Mouse (Mus musculus): ENCODE measurements around the gene Cd9.

The Cd9 gene

GRCm38 (mm10) chr6:125473939-125474338 lies 20.7 kb downstream of the Cd9 start:
- DNase-seq (ENCODE audit: low read depth), result no peak

- no peak for DNase-seq (ENCODE audit: low read depth)
Observed at GRCm38 (mm10) chr6:125473321-125473721, 21.3 kb downstream of the Cd9 start.

- DNase-seq (ENCODE audit: low read depth), result no peak
Observed at GRCm38 (mm10) chr6:125471921-125472320, 22.7 kb downstream of the Cd9 start.

GRCm38 (mm10) chr6:125471326-125471725 lies 23.3 kb downstream of the Cd9 start:
- DNase-seq (ENCODE audit: low read depth), result no peak

GRCm38 (mm10) chr6:125470616-125471015 lies 24.0 kb downstream of the Cd9 start:
- DNase-seq (ENCODE audit: low read depth), result no peak

GRCm38 (mm10) chr6:125469222-125469621 lies 25.4 kb downstream of the Cd9 start:
- no peak for DNase-seq (ENCODE audit: low read depth)

GRCm38 (mm10) chr6:125468179-125468960 lies 26.2 kb downstream of the Cd9 start:
- DNase-seq (ENCODE audit: low read depth), result no peak

GRCm38 (mm10) chr6:125467301-125467715 lies 27.3 kb downstream of the Cd9 start:
- DNase-seq (ENCODE audit: low read depth), result peak; percentile 94

- no peak for DNase-seq (ENCODE audit: low read depth)
Observed at GRCm38 (mm10) chr6:125462312-125462711, 32.3 kb downstream of the Cd9 start.

- no peak for DNase-seq (ENCODE audit: low read depth)
Observed at GRCm38 (mm10) chr6:125461788-125462187, 32.8 kb downstream of the Cd9 start.

- DNase-seq (ENCODE audit: low read depth), result no peak
Observed at GRCm38 (mm10) chr6:125461325-125461724, 33.3 kb downstream of the Cd9 start.

- no peak for DNase-seq (ENCODE audit: low read depth)
Observed at GRCm38 (mm10) chr6:125460589-125460988, 34.0 kb downstream of the Cd9 start.

- DNase-seq (ENCODE audit: low read depth), result no peak
Observed at GRCm38 (mm10) chr6:125459903-125460302, 34.7 kb downstream of the Cd9 start.

- DNase-seq (ENCODE audit: low read depth), result peak; percentile 82
Observed at GRCm38 (mm10) chr6:125455806-125456520, 38.6 kb downstream of the Cd9 start.

GRCm38 (mm10) chr6:125454731-125455130 lies 39.9 kb downstream of the Cd9 start:
- no peak for DNase-seq (ENCODE audit: low read depth)

GRCm38 (mm10) chr6:125454299-125454698 lies 40.3 kb downstream of the Cd9 start:
- no peak for DNase-seq (ENCODE audit: low read depth)

- DNase-seq (ENCODE audit: low read depth), result no peak
Observed at GRCm38 (mm10) chr6:125447660-125448059, 46.9 kb downstream of the Cd9 start.

- peak; percentile 95 for DNase-seq (ENCODE audit: low read depth)
Observed at GRCm38 (mm10) chr6:125447205-125447604, 47.4 kb downstream of the Cd9 start.

- DNase-seq (ENCODE audit: low read depth), result no peak
Observed at GRCm38 (mm10) chr6:125445381-125445780, 49.2 kb downstream of the Cd9 start.

GRCm38 (mm10) chr6:125442591-125442990 lies 52.0 kb downstream of the Cd9 start:
- DNase-seq (ENCODE audit: low read depth), result no peak

GRCm38 (mm10) chr6:125436753-125437152 lies 57.8 kb downstream of the Cd9 start:
- no peak for DNase-seq (ENCODE audit: low read depth)

GRCm38 (mm10) chr6:125434735-125435518 lies 59.7 kb downstream of the Cd9 start:
- no peak for DNase-seq (ENCODE audit: low read depth)

Data from fibroblast of lung, adult 2 months (primary cell).